Mouse (Mus musculus) lung, embryonic 14.5 days (tissue): ENCODE data around the gene Klhdc10. TPM values are rescaled to one million over a fixed set of nuclear protein-coding genes. Genes with fewer than 3 reads are reported as not detected.
A peak's percentile ranks its signal among the peaks of the same experiment; 100 is the strongest.

ENCODE experiments used
- ATAC-seq: fragments of 200-750 bp; cut with Nextera tagmentation; 2 replicates; pipeline ENCODE4 v1.8.0; 2017; ENCODE audit warnings: mild to moderate bottlenecking, moderate TSS enrichment, moderate library complexity; ENCODE audit not compliant: insufficient read depth
- DNase-seq: peaks from one replicate; pipeline ENCODE4 v3.0.0-alpha.2; 2015
- H3K27ac ChIP-seq: fragments of 300-500 bp; sonication (generic); 2 replicates; pipeline ENCODE4 v1.5.1; 2014; ENCODE audit warnings: low read depth, mild to moderate bottlenecking, moderate library complexity
- H3K27me3 ChIP-seq: fragments of 300-500 bp; sonication (generic); 2 replicates; pipeline ENCODE4 v1.6.1; 2014; ENCODE audit warnings: low read length, control low read depth; ENCODE audit not compliant: insufficient read depth
- H3K36me3 ChIP-seq: fragments of 300-500 bp; sonication (generic); 2 replicates; pipeline ENCODE4 v1.6.1; 2014; ENCODE audit warnings: control low read depth; ENCODE audit not compliant: insufficient read depth
- H3K4me1 ChIP-seq: fragments of 300-500 bp; sonication (generic); 2 replicates; pipeline ENCODE4 v1.6.1; 2014; ENCODE audit warnings: antibody characterized with exemption, control low read depth; ENCODE audit not compliant: insufficient read depth
- H3K4me2 ChIP-seq: fragments of 300-500 bp; sonication (generic); 2 replicates; pipeline ENCODE4 v1.6.1; 2014; ENCODE audit warnings: mild to moderate bottlenecking
- H3K4me3 ChIP-seq: fragments of 300-500 bp; sonication (generic); 2 replicates; pipeline ENCODE4 v1.5.1; 2014; ENCODE audit warnings: low read depth, low read length
- H3K9ac ChIP-seq: fragments of 300-500 bp; sonication (generic); 2 replicates; pipeline ENCODE4 v1.6.1; 2014
- H3K9me3 ChIP-seq: fragments of 300-500 bp; sonication (generic); 2 replicates; pipeline ENCODE4 v1.6.1; 2016; ENCODE audit warnings: low read depth, low read length, control low read depth
- CTCF ChIP-seq: IDR thresholded peaks from 2 replicates; pipeline ENCODE4 v1.5.1; 2016; ENCODE audit warnings: antibody characterized with exemption, low read depth
- WGBS: fragments of 180-500 bp; shearing (Covaris S2); extraction: QIAGEN DNeasy Blood & Tissue Kit; methylation state at CpG from one replicate; pipeline ENCODE4 v1.1.7; 2014; 5-methylcytosine and 5-hydroxymethylcytosine counted together
- polyA plus RNA-seq: library from polyadenylated mRNA; unstranded; fragments of >200 nt; fragmentation: Nextera tagmentation; extraction: Ambion mirVana; gene quantifications from 2 replicates; pipeline ENCODE4 v1.2.1, GENCODE M21; 2014

Gene Klhdc10
- polyA plus RNA-seq, 1 experiment from 2014 or later: 33.9 TPM

- WGBS: 36% methylated on average over 3 of the region's 3 CpGs
- Histone ChIP-seq H3K27ac (peak overlapping the region; percentile 72; the same call in 1 of the 2 replicates), H3K4me3 (no peak overlapping the region), H3K4me2 (no peak overlapping the region), H3K27me3 (no peaks in the 10 kb centered on the region), H3K36me3 (peaks cover 8% of the 10 kb centered on the region; the same call in 1 of the 2 replicates), H3K9ac (no peak overlapping the region), H3K9me3 (no peaks in the 10 kb centered on the region), H3K4me1 (0 out of 2 replicates have a peak, but pooled peaks cover 3% of the 10 kb centered on the region)
- TF ChIP-seq CTCF: no peak
- ATAC-seq (peak; percentile 28; the same call in 1 of the 2 replicates), DNase-seq (peak; percentile 59)
Observed at GRCm38 (mm10) chr6:30432461-30433192, 31.0 kb downstream of the Klhdc10 start.

GRCm38 (mm10) chr6:30436476-30436875, 34.8 kb downstream of the Klhdc10 start:
- H3K36me3 ChIP-seq: peaks cover 28% of the 10 kb centered on the region; the same call in 1 of the 2 replicates
- H3K4me1 ChIP-seq: 0 out of 2 replicates have a peak, but pooled peaks cover 3% of the 10 kb centered on the region
- WGBS: 90% methylated on average over 3 of the region's 3 CpGs
- no peak overlapping the region for H3K4me2 ChIP-seq
- TF ChIP-seq CTCF: no peak
- H3K9me3 ChIP-seq: no peaks in the 10 kb centered on the region
- no peaks in the 10 kb centered on the region for H3K27me3 ChIP-seq
- no peak overlapping the region for H3K9ac ChIP-seq
- H3K27ac ChIP-seq: no peak overlapping the region
- no peak overlapping the region for H3K4me3 ChIP-seq
- DNase-seq (no peak), ATAC-seq (no peak)

GRCm38 (mm10) chr6:30437054-30437453, 35.4 kb downstream of the Klhdc10 start:
- ATAC-seq (no peak), DNase-seq (no peak)
- Histone ChIP-seq H3K4me2 (no peak overlapping the region), H3K4me3 (no peak overlapping the region), H3K27ac (no peak overlapping the region), H3K4me1 (0 out of 2 replicates have a peak, but pooled peaks cover 3% of the 10 kb centered on the region), H3K9me3 (no peaks in the 10 kb centered on the region), H3K36me3 (peaks cover 33% of the 10 kb centered on the region), H3K9ac (no peak overlapping the region), H3K27me3 (no peaks in the 10 kb centered on the region)
- TF ChIP-seq CTCF: no peak
- 33% methylated on average over 3 of the region's 3 CpGs for WGBS

- ATAC-seq (no peak), DNase-seq (no peak)
- H3K27ac ChIP-seq: no peak overlapping the region
Observed at GRCm38 (mm10) chr6:30439576-30439975, 37.9 kb downstream of the Klhdc10 start.

GRCm38 (mm10) chr6:30456991-30457390, 55.3 kb downstream of the Klhdc10 start:
- H3K4me2 ChIP-seq: no peak overlapping the region

More at GRCm38 (mm10) chr6:30439576-30439975, 37.9 kb downstream of the Klhdc10 start:
- H3K4me2 ChIP-seq: no peak overlapping the region
- 95% methylated on average over 10 of the region's 10 CpGs for WGBS
- no peak overlapping the region for H3K4me3 ChIP-seq
- H3K9me3 ChIP-seq: no peaks in the 10 kb centered on the region
- peaks cover 54% of the 10 kb centered on the region for H3K36me3 ChIP-seq
- H3K9ac ChIP-seq: no peak overlapping the region
- no peaks in the 10 kb centered on the region for H3K27me3 ChIP-seq
- TF ChIP-seq CTCF: no peak
- 0 out of 2 replicates have a peak, but pooled peaks cover 3% of the 10 kb centered on the region for H3K4me1 ChIP-seq

GRCm38 (mm10) chr6:30458626-30459025, 57.0 kb downstream of the Klhdc10 start:
- no peak for TF ChIP-seq CTCF
- Histone ChIP-seq H3K9ac (no peak overlapping the region), H3K27me3 (no peaks in the 10 kb centered on the region), H3K36me3 (peaks cover 16% of the 10 kb centered on the region), H3K4me3 (no peak overlapping the region), H3K4me2 (no peak overlapping the region), H3K9me3 (no peaks in the 10 kb centered on the region), H3K27ac (no peak overlapping the region), H3K4me1 (peaks cover 30% of the 10 kb centered on the region)
- DNase-seq (no peak), ATAC-seq (no peak)
- 80% methylated on average over 5 of the region's 5 CpGs for WGBS

More at GRCm38 (mm10) chr6:30456991-30457390, 55.3 kb downstream of the Klhdc10 start:
- H3K9me3 ChIP-seq: no peaks in the 10 kb centered on the region
- no peak overlapping the region for H3K4me3 ChIP-seq
- H3K36me3 ChIP-seq: peaks cover 26% of the 10 kb centered on the region
- H3K27ac ChIP-seq: no peak overlapping the region
- no peaks in the 10 kb centered on the region for H3K27me3 ChIP-seq
- TF ChIP-seq CTCF: 0 out of 2 replicates have a peak, but pooled peaks have one; percentile 13
- DNase-seq: no peak
- ATAC-seq: no peak
- 95% methylated on average over 7 of the region's 7 CpGs for WGBS
- H3K9ac ChIP-seq: no peak overlapping the region
- H3K4me1 ChIP-seq: peaks cover 20% of the 10 kb centered on the region

- TF ChIP-seq CTCF: no peak
- 66% methylated on average over 16 of the region's 16 CpGs for WGBS
- peak overlapping the region; percentile 68 for H3K9ac ChIP-seq
- H3K4me3 ChIP-seq: peak overlapping the region; percentile 44
- ATAC-seq (no peak), DNase-seq (no peak)
- peaks cover 12% of the 10 kb centered on the region for H3K36me3 ChIP-seq
- no peaks in the 10 kb centered on the region for H3K27me3 ChIP-seq
- peak overlapping the region; percentile 73 for H3K4me2 ChIP-seq
- H3K27ac ChIP-seq: peak overlapping the region; percentile 95
- H3K4me1 ChIP-seq: peaks cover 30% of the 10 kb centered on the region
- H3K9me3 ChIP-seq: no peaks in the 10 kb centered on the region
Observed at GRCm38 (mm10) chr6:30459056-30459747, 57.5 kb downstream of the Klhdc10 start.
